Mouse (Mus musculus) E14TG2a.4 (cell line): ENCODE results near the gene Exoc4.

Experiments
- CTCF ChIP-seq: conservative IDR thresholded peaks from 2 replicates; pipeline ENCODE4 v1.5.1; 2014; ENCODE audit warnings: low read length
- NANOG ChIP-seq: IDR thresholded peaks from 2 replicates; pipeline ENCODE4 v1.6.1; 2014; ENCODE audit warnings: borderline replicate concordance, low read length, mixed read lengths
- POU5F1 ChIP-seq: IDR thresholded peaks from 2 replicates; pipeline ENCODE4 v1.6.1; 2014; ENCODE audit warnings: low read length, borderline replicate concordance

- TF ChIP-seq CTCF (no peak), POU5F1 (no peak), NANOG (no peak)
These were observed 253.5 kb downstream of the Exoc4 start for GRCm38 (mm10) chr6:33502388-33502787.
